37 mouse cellular contexts compared by ENCODE assay signal in genomic region chr17:65675985-65676384, GRCm38 (mm10). TPM values are rescaled to one million over a fixed set of nuclear protein-coding genes. Genes with fewer than 3 reads are reported as not detected.
"Had no signal": no experiment of that assay in that cellular context is flagged by ENCODE, and none has a peak within 500 bp of the region (broad histone marks: within the 10 kb centered on the region; RNA-seq: fewer than 3 reads in every experiment).

No protein-coding gene starts in this region.

- H3K9me3 ChIP-seq: heart, embryonic 12.5 days; hindbrain, embryonic 13.5 days; hindbrain, embryonic 15.5 days; kidney, embryonic 15.5 days; limb, embryonic 13.5 days; limb, embryonic 15.5 days; liver, embryonic 12.5 days had no signal

- H3K36me3 ChIP-seq: heart, embryonic 12.5 days; hindbrain, embryonic 13.5 days; hindbrain, embryonic 15.5 days; kidney, embryonic 15.5 days; limb, embryonic 13.5 days; limb, embryonic 15.5 days; liver, embryonic 12.5 days had no signal

- H3K4me2 ChIP-seq: heart, embryonic 12.5 days; hindbrain, embryonic 13.5 days; hindbrain, embryonic 15.5 days; kidney, embryonic 15.5 days; limb, embryonic 13.5 days; limb, embryonic 15.5 days; liver, embryonic 12.5 days had no signal

- H3K27ac ChIP-seq: heart, adult 2 months; hindbrain, embryonic 13.5 days; hindbrain, embryonic 15.5 days; hindbrain, postnatal 0 days; kidney, embryonic 15.5 days; kidney, postnatal 0 days; limb, embryonic 13.5 days; limb, embryonic 15.5 days; liver, embryonic 12.5 days; liver, embryonic 14.5 days had no signal

- ATAC-seq: hindbrain, postnatal 0 days; intestine, embryonic 16.5 days; liver, embryonic 12.5 days had no signal

- H3K4me1 ChIP-seq: hindbrain, embryonic 13.5 days; hindbrain, embryonic 15.5 days; kidney, embryonic 15.5 days had no signal

- H3K9ac ChIP-seq: heart, embryonic 12.5 days; hindbrain, embryonic 13.5 days; hindbrain, embryonic 15.5 days; kidney, embryonic 15.5 days; limb, embryonic 13.5 days; limb, embryonic 15.5 days; liver, embryonic 12.5 days; liver, embryonic 14.5 days had no signal

- DNase-seq: gastrocnemius, postnatal 10 days; gastrocnemius, postnatal 25 days; heart, adult 2 months; heart, postnatal 14 days; heart, postnatal 36 days; kidney, adult 11 months; kidney, adult 2 months; kidney, adult 9 months; kidney, postnatal 14 days; kidney, postnatal 36 days; layer of hippocampus, adult 9-11 months; layer of hippocampus, postnatal 36 days; left cerebral cortex, postnatal 4 days had no signal

- H3K27me3 ChIP-seq: heart, embryonic 12.5 days; hindbrain, embryonic 13.5 days; hindbrain, embryonic 15.5 days; kidney, embryonic 15.5 days; limb, embryonic 13.5 days; limb, embryonic 15.5 days; liver, embryonic 12.5 days had no signal

- H3K4me3 ChIP-seq: heart, adult 2 months; heart, embryonic 12.5 days; hindbrain, embryonic 13.5 days; hindbrain, embryonic 15.5 days; kidney, embryonic 15.5 days; limb, embryonic 13.5 days; limb, embryonic 15.5 days; liver, embryonic 12.5 days had no signal

RNA-seq across cellular contexts. Expression of gene Txndc2, which starts 34.0 kb away (rescaled TPM):
- total RNA-seq: gastrocnemius, adult 18-20 months; gastrocnemius, postnatal 25 days; heart, adult 2 months; heart, postnatal 36 days; hematopoietic stem cell, adult 5-6 weeks; hindbrain, postnatal 0 days; layer of hippocampus, adult 18-20 months; layer of hippocampus, adult 8-10 months; layer of hippocampus, postnatal 36 days; left cerebral cortex, adult 18-20 months; left cerebral cortex, postnatal 25 days; liver, adult 2 months had no signal
- polyA plus RNA-seq: heart, embryonic 12.5 days; heart, embryonic 14.5 days; heart, embryonic 16.5 days; hindbrain, embryonic 11.5 days; intestine, embryonic 14.5 days; intestine, embryonic 16.5 days; kidney, embryonic 15.5 days; kidney, postnatal 0 days; large intestine, adult 2 months; limb, embryonic 11.5 days; liver, adult 2 months; liver, embryonic 12.5 days; liver, embryonic 14.5 days had no signal
